Mouse (Mus musculus): ENCODE results near the gene Slc25a28.

- TF ChIP-seq CTCF (IDR thresholded peaks at IDR 0.05; ENCODE audit: borderline replicate concordance, insufficient read depth, low read depth, low read length), result no peak
- TF ChIP-seq POLR2A (IDR thresholded peaks at IDR 0.05; ENCODE audit: borderline replicate concordance, insufficient read depth, low read length), result no peak
Observed at GRCm38 (mm10) chr19:43678467-43679003, 3.9 kb upstream of the Slc25a28 start.
